Mouse (Mus musculus) testis, adult 2 months (tissue): ENCODE data around the gene Tpst1.

ENCODE experiments used
- CTCF ChIP-seq: fragments of 200-500 bp; IDR thresholded peaks from 2 replicates; pipeline ENCODE4 v1.5.1; 2012; ENCODE audit warnings: low read depth, mild to moderate bottlenecking, inconsistent platforms, low read length, moderate library complexity; ENCODE audit not compliant: control insufficient read depth, insufficient read depth, insufficient replicate concordance
- POLR2A ChIP-seq: fragments of 200-500 bp; IDR thresholded peaks from 2 replicates; pipeline ENCODE4 v1.6.1; 2012; ENCODE audit warnings: low read depth, mild to moderate bottlenecking, inconsistent platforms, low read length, moderate library complexity; ENCODE audit not compliant: control insufficient read depth

DNA sequence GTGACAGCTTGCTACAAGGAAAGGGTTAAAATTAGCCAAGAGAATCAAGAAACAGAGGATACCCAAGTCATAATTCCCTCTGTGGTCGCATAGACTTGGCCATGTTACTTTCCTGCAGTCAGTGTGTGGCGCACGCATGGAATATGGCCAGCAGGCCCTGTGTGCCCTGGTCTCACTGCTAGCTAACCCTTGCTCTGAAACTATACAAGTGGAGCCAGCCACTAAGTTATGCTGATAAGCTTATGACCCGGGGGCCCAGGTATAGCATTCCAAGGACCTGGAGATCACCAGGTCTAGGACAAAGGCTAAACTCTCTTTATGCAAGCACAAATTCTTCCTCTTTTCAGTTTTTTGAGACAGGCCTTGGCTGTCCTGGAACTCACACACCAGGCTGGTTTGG lies 32.3 kb upstream of the Tpst1 start:
- TF ChIP-seq POLR2A (no peak), CTCF (no peak)
